Mouse (Mus musculus) cerebellum, adult 8-10 months (tissue): Measurements from ENCODE around the gene Tns2.
"Not testable (repeated sequence)": the region's sequence is repeated elsewhere in the genome, so short reads cannot be mapped to it uniquely, and the experiment has no call there.

Source experiments
- DNase-seq: peaks from one replicate; pipeline ENCODE4 v3.0.0; 2022

The Tns2 gene

DNA sequence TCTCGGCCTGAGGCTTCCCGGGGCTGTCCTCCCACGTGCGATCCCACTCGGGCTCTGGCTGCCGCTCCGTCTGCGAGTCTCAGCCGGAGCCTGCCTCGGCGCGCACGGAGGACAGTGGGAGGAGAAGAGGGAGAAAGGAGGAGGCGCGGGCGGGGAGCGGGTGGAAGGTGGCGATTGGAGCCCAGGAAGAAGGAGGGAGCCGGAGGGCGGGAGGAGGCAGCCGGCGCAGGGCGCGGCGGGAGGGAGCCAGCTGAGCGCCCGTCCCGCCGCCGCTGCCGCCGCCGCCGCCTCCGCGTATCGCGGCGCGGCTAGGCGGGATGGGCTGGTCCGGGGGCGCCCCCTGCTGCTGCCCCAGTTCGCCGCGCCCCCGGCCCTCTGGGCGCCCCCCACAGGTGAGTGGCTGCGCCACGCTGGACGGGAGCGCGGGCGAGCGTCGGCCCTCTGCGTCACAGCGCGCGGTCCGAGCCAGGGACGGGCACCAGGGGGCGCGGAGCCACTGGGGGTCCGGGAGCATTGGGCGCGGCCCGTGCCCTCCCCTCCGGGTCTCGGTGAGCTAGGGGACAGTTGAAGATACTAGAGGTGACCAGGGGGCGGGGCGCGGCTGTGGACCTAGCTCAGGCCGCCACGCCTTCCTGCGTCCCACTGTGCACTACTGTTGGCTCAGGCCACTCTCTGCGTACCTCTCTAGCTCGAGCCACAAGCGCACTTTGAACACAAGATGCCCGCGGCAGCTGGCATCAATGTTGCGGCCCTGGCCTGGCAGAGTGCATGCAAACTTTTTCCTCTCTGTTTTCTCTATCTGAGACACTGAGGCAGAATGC, at the start of gene Tns2:
Gene Tns2, plus strand, starts transcription at position 253 of the 821 bp plus-strand sequence.
- peak; percentile 65 for DNase-seq

GRCm38 (mm10) chr15:102051920-102052683, 48.1 kb upstream of the Tns2 start:
- no peak for DNase-seq

- DNase-seq = no peak
Measured at GRCm38 (mm10) chr15:102056495-102057174, 43.6 kb upstream of the Tns2 start.

- peak; percentile 90 for DNase-seq
Measured at GRCm38 (mm10) chr15:102065661-102066325, 34.4 kb upstream of the Tns2 start.

DNA sequence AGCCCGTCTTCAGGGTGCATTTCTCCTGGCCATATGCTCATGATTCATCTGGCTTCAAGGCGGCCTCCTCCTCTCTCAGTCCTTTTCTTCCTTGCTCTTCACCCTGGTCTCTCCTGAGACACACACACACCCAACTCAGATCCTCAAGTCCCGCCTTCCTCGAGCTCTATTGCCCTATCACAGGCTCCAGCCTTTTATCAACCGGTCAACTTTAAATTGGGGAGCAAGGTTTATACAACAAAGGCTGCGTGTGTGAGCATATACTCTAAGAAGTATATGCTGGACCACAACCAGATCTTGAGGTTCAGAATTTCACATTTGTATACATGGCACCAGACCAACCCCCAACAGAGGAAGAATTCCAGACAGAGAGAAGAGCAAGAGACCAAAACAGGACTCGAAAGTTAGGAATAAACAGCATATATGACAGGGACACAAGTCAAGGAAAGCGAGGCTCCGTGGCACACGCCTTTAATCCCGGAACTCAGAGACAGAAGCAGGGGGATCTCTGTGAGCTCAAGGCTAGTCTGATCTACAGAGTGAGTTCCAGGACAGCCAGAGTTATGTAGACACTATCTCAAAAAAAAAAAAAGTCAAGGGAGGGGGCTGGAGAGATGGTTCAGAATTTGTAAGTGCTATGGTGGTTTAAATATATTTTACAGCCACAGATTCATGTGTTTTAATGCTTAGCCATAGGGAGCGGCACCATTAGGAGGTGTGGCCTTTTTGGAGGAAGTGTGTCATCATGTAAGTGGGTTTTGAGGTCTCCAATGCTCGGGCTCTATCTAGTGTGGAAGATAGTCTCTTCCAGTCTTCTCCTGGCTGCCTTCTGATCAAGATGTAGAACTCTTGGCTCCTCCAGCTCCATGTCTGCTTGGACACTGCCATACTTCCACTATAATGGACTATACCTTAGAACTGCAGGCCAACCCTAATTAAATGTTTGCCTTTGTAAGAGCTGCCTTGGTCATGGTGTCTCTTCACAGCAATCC, 29.4 kb upstream of the Tns2 start:
- DNase-seq = no peak

DNA sequence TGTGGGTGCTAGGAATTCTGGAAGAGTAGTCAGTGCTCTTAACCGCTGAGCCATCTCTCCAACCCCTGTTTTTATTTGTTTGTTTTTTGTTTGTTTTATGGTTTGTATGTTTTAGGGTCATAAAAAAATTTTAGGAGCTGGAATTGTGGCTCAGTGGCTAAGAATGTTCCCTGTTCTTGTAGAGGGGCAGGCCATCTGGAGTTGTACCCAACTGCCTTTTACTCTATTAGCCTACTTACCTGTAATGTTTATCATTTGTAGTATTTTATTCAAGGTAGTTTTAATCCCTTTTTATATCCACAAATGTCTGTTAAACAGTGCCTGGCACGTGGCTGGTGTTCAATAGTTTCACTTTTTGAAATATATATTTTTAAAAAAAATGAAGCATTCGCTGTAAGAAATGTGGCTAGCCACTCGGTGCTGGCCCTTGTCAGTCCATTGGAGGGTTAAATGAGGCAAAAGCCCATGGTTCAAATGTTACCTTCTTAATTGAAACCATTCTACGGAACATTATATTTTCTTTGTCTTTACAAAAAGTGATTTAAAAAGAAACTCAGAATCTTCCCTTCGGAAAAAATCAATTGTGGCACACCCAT, 27.2 kb upstream of the Tns2 start:
- DNase-seq = peak; percentile 23

DNA sequence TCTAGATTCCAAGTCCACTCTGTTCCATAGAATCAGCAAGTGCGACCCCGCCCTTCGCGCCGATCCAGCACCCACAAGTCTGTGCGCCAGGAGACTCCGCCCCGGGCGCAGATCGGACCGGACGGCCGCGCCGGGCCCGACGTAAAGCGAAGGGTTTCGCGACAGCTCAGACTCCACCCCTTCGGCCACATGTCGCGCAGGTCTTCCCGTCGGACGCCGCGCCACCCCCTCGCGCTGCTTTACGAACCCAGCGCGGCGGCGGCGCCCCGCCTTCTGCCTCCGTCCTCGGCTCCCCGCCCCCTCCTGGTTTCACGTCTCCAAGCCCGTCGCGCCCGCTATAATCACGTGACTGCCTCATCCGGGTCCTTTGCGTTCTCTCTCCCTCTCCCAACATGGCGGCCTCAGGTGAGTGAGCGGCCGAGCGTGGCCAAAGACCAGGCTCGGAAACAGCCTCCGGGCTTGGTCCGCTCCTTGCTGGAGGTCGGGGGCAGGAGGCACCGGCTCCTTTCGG, 26.6 kb upstream of the Tns2 start, which contains the start of gene Eif4b:
Gene Eif4b, plus strand, starts transcription at position 215 of the 511 bp plus-strand sequence.
- peak; percentile 98 for DNase-seq

DNA sequence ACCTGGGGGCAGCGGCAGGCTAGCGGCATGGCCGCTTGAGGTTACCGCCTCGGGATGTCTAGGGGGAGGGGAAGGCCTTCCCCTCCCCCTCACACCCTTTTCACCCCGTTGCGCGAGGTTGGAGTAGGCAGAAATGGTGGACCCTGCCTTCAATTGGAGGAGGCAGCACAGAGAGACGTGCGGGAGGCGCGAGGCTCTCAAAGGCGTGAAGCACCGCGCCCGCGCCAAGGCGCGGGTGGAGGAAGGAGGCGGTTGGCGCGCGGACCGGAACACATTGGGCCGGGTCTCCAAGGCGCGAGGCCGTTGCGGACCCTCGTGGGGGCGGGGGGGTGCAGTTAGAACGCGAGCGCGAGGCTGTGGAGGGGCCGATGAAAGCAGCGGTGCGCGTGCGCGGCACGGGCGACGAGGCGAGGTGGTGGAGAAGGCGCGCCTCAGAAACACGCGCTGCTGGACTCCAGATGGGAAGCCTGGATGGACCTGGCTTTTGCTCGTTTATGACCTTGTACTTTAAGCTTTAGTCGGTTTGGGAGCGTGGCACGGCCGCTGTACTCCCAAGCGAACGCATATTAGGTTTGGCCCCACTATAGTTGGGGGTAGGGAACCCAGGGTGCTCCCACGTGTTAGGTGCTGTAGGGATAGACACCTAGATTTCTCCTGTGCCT, 26.0 kb upstream of the Tns2 start:
- DNase-seq = peak; percentile 64

GRCm38 (mm10) chr15:102074876-102075585, 25.2 kb upstream of the Tns2 start:
- no peak for DNase-seq

DNA sequence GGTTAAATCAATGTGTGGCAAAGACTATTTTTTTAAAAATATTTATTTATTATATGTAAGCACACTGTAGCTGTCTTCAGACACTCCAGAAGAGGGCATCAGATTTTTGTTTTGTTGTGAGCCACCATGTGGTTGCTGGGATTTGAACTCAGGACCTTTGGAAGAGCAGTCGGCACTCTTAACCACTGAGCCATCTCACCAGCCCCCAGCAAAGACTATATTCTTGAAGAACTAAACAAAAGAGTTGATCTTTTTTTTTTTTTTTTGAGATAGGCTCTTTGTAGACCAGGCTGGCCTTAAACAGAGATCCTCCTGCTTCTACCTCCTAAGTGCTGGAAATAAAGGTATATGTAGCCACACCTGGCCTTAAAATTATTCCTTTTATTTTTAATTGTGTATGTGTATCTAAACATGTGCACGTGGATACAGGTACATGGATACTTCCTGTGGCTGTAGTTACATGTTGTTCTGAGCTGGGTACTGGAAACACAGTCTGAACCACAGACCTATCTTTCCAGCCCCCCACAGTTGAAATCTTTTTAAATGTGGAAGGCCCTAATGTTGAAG, 23.0 kb upstream of the Tns2 start:
- no peak for DNase-seq

DNA sequence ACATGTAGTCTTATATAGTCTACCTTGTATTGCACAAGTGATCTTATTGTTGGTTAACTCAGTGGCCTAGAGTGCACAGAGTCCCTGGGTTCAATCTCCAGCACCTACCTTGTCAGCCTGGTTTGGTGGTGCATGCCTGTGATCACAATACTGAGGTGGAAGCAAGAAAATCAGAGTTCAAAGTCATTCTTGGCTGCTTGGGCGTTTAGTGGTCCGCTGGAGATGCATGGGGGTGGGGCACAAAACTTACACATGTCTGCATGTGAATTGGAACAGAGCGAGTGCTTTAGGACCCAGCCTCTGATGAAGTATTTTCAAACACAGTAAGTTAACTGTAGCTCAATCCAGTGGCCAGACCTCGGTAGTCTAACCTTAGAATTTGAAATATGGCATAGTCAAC, 21.0 kb upstream of the Tns2 start:
- DNase-seq = no peak

DNA sequence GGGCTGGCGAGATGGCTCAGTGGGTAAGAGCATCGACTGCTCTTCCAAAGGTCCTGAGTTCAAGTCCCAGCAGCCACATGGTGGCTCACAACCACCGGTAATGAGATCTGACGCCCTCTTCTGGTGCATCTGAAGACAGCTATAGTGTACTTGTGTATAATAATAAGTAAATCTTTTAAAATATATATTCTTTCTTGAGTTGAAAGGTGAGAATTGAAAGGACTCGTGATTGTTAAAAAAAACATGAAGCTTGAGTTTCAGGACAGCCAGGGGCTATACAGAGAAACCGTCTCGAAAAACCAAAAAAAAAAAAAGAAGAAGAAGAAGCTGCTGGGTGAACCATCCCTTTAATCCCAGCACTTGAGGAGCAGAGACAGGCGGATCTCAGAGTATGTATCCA, 20.3 kb upstream of the Tns2 start:
- DNase-seq = not testable (repeated sequence)

GRCm38 (mm10) chr15:102080429-102080828, 19.8 kb upstream of the Tns2 start:
- no peak for DNase-seq

DNA sequence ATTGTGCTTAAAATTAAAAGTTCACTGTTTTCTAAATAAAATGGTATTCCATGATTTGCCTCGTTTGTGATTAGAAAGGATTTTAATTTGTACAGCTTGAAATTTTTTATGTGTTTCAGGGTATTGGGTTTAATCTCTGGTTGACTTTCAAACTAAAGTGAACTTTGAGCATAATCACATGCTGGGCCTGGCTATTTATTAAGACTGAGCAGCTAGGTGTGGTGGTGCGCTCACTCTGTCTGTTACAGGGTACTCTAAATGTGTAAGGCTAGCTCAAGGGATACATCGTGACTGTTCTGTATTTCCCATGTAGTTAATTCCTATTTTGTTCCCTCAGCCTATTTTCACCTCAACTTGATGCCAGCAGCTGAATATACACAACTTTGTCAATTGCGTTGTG, 18.1 kb upstream of the Tns2 start:
- DNase-seq = no peak

- no peak for DNase-seq
Measured at GRCm38 (mm10) chr15:102083028-102083427, 17.2 kb upstream of the Tns2 start.

DNA sequence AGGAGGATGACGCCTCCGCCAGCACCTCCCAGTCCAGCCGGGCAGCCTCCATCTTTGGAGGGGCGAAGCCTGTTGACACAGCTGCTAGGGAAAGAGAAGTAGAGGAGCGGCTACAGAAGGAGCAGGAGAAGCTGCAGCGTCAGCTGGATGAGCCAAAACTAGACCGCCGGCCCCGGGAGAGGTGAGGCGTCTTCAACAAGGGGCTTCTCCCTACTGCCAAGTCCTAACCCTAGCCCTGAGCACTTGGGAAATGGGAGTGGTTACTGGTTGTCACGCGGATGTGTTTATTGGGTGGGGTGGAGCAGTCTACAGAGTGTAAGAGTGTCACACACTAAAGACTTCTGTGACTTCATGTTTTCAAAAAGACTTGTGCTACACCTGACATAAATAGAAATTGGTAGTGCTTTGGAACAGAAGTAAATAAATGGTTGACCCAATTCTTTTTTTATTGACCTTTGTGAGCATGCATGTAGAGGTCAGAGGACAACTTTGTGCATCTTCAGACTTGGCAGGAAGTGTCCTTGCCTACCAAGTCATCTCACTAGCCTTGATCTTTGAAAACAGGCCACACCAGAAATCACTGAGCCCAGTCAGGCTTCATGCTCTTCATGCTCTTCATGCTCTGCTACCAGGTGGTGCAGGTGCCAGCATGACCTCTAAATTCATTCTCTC, 10.2 kb upstream of the Tns2 start:
- DNase-seq = no peak

GRCm38 (mm10) chr15:102091063-102091679, 9.0 kb upstream of the Tns2 start:
- no peak for DNase-seq

DNA sequence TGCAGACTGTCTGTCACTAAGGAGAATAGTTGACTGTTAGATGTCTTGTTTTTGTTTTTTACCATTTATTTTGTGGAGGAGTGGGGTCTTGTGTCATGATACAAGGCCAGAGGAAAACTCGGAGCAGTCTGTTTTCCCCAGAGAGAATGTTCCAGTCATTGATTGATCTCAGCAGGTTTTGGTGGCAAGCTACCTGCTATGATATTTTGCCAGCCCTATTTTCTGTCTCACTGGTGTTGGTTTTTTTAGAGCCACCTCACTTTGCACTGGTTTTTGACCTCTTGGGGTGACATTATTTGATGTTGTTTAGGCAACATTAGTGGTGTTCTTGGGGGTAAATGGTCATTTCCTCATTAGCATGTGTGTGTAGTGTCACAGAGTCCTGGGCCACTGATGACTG, 8.5 kb upstream of the Tns2 start:
- no peak for DNase-seq
